Mouse (Mus musculus): ENCODE data around the gene Tdrd1.

DNA sequence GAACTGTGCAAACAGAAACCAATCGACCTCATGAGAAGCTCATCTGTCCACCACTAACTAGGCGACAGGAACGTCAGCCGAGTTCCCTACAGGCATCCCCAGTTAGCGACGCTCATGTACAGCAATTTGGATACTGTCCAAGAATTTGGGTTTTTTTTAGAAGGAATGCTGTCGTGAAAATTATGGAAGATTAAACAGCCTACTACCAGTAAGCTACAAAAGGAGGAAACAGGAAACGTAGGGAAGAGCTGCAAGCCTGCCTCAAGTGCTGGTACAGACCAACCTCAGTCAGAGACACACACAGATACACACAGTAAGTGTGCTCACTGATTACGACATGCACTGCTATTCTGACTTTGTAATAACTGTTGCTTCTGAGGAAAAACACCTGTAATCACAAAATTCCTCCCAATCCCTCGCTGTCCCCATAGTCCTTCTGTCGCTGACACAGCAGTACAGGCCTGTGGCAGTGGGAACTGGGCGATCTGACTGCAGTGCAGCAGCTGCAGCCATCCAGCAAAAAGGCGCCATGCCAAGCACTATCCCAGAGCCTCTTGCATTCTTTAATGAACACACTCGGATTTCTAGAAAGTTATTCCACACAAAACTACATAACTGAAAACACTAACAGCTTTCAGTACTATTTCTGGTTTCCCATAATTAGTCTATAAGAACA, 8.0 kb upstream of the Tdrd1 start:
- TF ChIP-seq MAX (IDR thresholded peaks at IDR 0.05; ENCODE audit: low read length), result no peak
- TF ChIP-seq CTCF (conservative IDR thresholded peaks at IDR 0.05 in 1 of 2, IDR thresholded peaks at IDR 0.05 in 1 of 2; ENCODE audit: low read depth in 2 of 2, low read length in 2 of 2), result no peak
- TF ChIP-seq ZMIZ1 (IDR thresholded peaks at IDR 0.05; ENCODE audit: low read depth, low read length), result no peak
